Mouse (Mus musculus) brain, embryonic 18.5 days (tissue): ENCODE data around the gene Mapk3.
"Not testable (repeated sequence)": the region's sequence is repeated elsewhere in the genome, so short reads cannot be mapped to it uniquely, and the experiment has no call there.

ENCODE experiments used
- DNase-seq: peaks from one replicate; pipeline ENCODE4 v3.0.0-alpha.2; 2012; ENCODE audit warnings: low read depth, low spot score

Gene Mapk3

GRCm38 (mm10) chr7:126759050-126759671 lies at the start of gene Mapk3:
TSS of gene Mapk3 (plus strand) at chr7:126759601.
- DNase-seq = peak; percentile 71

GRCm38 (mm10) chr7:126710266-126710665 lies 49.1 kb upstream of the Mapk3 start:
- no peak for DNase-seq

GRCm38 (mm10) chr7:126711910-126712309 lies 47.5 kb upstream of the Mapk3 start:
- DNase-seq = no peak

- DNase-seq = no peak
Measured at GRCm38 (mm10) chr7:126715679-126716078, 43.7 kb upstream of the Mapk3 start.

GRCm38 (mm10) chr7:126717566-126717965 lies 41.8 kb upstream of the Mapk3 start:
- DNase-seq = no peak

- no peak for DNase-seq
Measured at GRCm38 (mm10) chr7:126718787-126719337, 40.5 kb upstream of the Mapk3 start.

GRCm38 (mm10) chr7:126721635-126722034 lies 37.8 kb upstream of the Mapk3 start:
- DNase-seq = no peak

GRCm38 (mm10) chr7:126725077-126725476 lies 34.3 kb upstream of the Mapk3 start:
- DNase-seq = no peak

GRCm38 (mm10) chr7:126725667-126726066 lies 33.7 kb upstream of the Mapk3 start:
- no peak for DNase-seq

- not testable (repeated sequence) for DNase-seq
Measured at GRCm38 (mm10) chr7:126730256-126730789, 29.1 kb upstream of the Mapk3 start.

GRCm38 (mm10) chr7:126736122-126736521 lies 23.3 kb upstream of the Mapk3 start:
- no peak for DNase-seq

- DNase-seq = no peak
Measured at GRCm38 (mm10) chr7:126739551-126739950, 19.9 kb upstream of the Mapk3 start.

- no peak for DNase-seq
Measured at GRCm38 (mm10) chr7:126740132-126740735, 19.2 kb upstream of the Mapk3 start.

GRCm38 (mm10) chr7:126740977-126741376 lies 18.4 kb upstream of the Mapk3 start:
- DNase-seq = no peak

- no peak for DNase-seq
Measured at GRCm38 (mm10) chr7:126741452-126741851, 17.9 kb upstream of the Mapk3 start.

GRCm38 (mm10) chr7:126741964-126742482 lies 17.4 kb upstream of the Mapk3 start:
- no peak for DNase-seq

GRCm38 (mm10) chr7:126746066-126746465 lies 13.3 kb upstream of the Mapk3 start:
- DNase-seq = no peak

GRCm38 (mm10) chr7:126746798-126747197 lies 12.6 kb upstream of the Mapk3 start:
- no peak for DNase-seq

- DNase-seq = no peak
Measured at GRCm38 (mm10) chr7:126748824-126749223, 10.6 kb upstream of the Mapk3 start.

- DNase-seq = no peak
Measured at GRCm38 (mm10) chr7:126749582-126750343, 9.6 kb upstream of the Mapk3 start.

- no peak for DNase-seq
Measured at GRCm38 (mm10) chr7:126754866-126755265, 4.5 kb upstream of the Mapk3 start.

- DNase-seq = no peak
Measured at GRCm38 (mm10) chr7:126758539-126758938, 862 bp upstream of the Mapk3 start.
